8 mouse cellular contexts compared by ENCODE assay signal in genomic region chr9:53247516-53247915, GRCm38 (mm10). TPM values are rescaled to one million over a fixed set of nuclear protein-coding genes. Genes with fewer than 3 reads are reported as not detected.
DNase-seq lines count a peak whose midpoint lies in the region; ATAC-seq and TF ChIP-seq lines count a peak whose summit lies in the region.

No protein-coding gene starts in this region.

- peak overlapping the region; percentile 84 for H3K27ac ChIP-seq in gastrocnemius, adult 2 months
- H3K27ac ChIP-seq in embryonic facial prominence, embryonic 13.5 days: peak overlapping the region; percentile 22; the same call in 1 of the 2 replicates
- no peak overlapping the region for H3K27ac ChIP-seq in intestine, embryonic 16.5 days (ENCODE audit: low read length)
- H3K27ac ChIP-seq in midbrain, postnatal 0 days (ENCODE audit: low read depth, low read length): no peak overlapping the region

- H3K4me2 ChIP-seq in embryonic facial prominence, embryonic 13.5 days: peak overlapping the region; percentile 86
- H3K4me2 ChIP-seq in intestine, embryonic 16.5 days (ENCODE audit: low read depth, low read length): peak overlapping the region; percentile 87
- peak overlapping the region; percentile 95 for H3K4me2 ChIP-seq in midbrain, postnatal 0 days (ENCODE audit: low read depth, low read length, poor library complexity, severe bottlenecking)

- no peak for DNase-seq in gastrocnemius, adult 2 months
- DNase-seq in gastrocnemius, adult 8-10 months (ENCODE audit: low spot score in 2 of 2): no peak
- DNase-seq in 416B (ENCODE audit: low read depth): peak; percentile 41
- DNase-seq in midbrain, postnatal 0 days (ENCODE audit: low spot score): peak; percentile 5
- no peak for DNase-seq in right cerebral cortex, postnatal 4 days
- DNase-seq in gastrocnemius, postnatal 36 days: no peak

- intact Hi-C loops in gastrocnemius, adult 2 months (cut with DNase I): loop anchor here (5.0 to 10.0 kb wide), 2 partner anchors 290 to 417 kb away; partner anchors contain the start of genes Atm and Npat
- intact Hi-C loops in gastrocnemius, postnatal 36 days (cut with DNase I): no loop called here

- no peaks in the 10 kb centered on the region for H3K27me3 ChIP-seq in embryonic facial prominence, embryonic 13.5 days
- no peaks in the 10 kb centered on the region for H3K27me3 ChIP-seq in intestine, embryonic 16.5 days (replicated peaks; ENCODE audit: control insufficient read depth, insufficient read depth, low read length)
- H3K27me3 ChIP-seq in midbrain, postnatal 0 days (ENCODE audit: insufficient read depth, low read length): no peaks in the 10 kb centered on the region

- TF ChIP-seq CTCF in gastrocnemius, adult 2 months (IDR thresholded peaks at IDR 0.05): no peak
- TF ChIP-seq CTCF in midbrain, postnatal 0 days (IDR thresholded peaks at IDR 0.05): no peak

- under 1% methylated on average over 23 of the region's 23 CpGs for WGBS in embryonic facial prominence, embryonic 13.5 days
- under 1% methylated on average over 23 of the region's 23 CpGs for WGBS in intestine, embryonic 16.5 days
- WGBS in midbrain, postnatal 0 days: 2% methylated on average over 23 of the region's 23 CpGs

- H3K9ac ChIP-seq in embryonic facial prominence, embryonic 13.5 days: peak overlapping the region; percentile 86
- peak overlapping the region; percentile 82 for H3K9ac ChIP-seq in intestine, embryonic 16.5 days (ENCODE audit: low read depth, low read length)
- peak overlapping the region; percentile 74 for H3K9ac ChIP-seq in midbrain, postnatal 0 days (replicated peaks; ENCODE audit: low read length, poor library complexity, severe bottlenecking)

- H3K4me3 ChIP-seq in gastrocnemius, adult 2 months: peak overlapping the region; percentile 98
- peak overlapping the region; percentile 83 for H3K4me3 ChIP-seq in embryonic facial prominence, embryonic 13.5 days
- peak overlapping the region; percentile 94 for H3K4me3 ChIP-seq in intestine, embryonic 16.5 days (ENCODE audit: low read length)
- peak overlapping the region; percentile 87 for H3K4me3 ChIP-seq in midbrain, postnatal 0 days (ENCODE audit: low read depth, low read length)

- ATAC-seq in embryonic facial prominence, embryonic 13.5 days (ENCODE audit: insufficient number of reproducible peaks, insufficient read depth, low FRiP score, low TSS enrichment, low read depth): peak; percentile 11; the same call in 1 of the 2 replicates
- ATAC-seq in intestine, embryonic 16.5 days: peak; percentile 60
- peak; percentile 56 for ATAC-seq in midbrain, postnatal 0 days (ENCODE audit: low FRiP score)

- no peaks in the 10 kb centered on the region for H3K36me3 ChIP-seq in embryonic facial prominence, embryonic 13.5 days
- H3K36me3 ChIP-seq in intestine, embryonic 16.5 days (ENCODE audit: control insufficient read depth, insufficient read depth, low read length): no peaks in the 10 kb centered on the region
- H3K36me3 ChIP-seq in midbrain, postnatal 0 days (ENCODE audit: insufficient read depth, low read length): no peaks in the 10 kb centered on the region

- peaks cover 10% of the 10 kb centered on the region for H3K4me1 ChIP-seq in embryonic facial prominence, embryonic 13.5 days
- H3K4me1 ChIP-seq in intestine, embryonic 16.5 days (ENCODE audit: control insufficient read depth, insufficient read depth, low read length): peaks cover 8% of the 10 kb centered on the region
- H3K4me1 ChIP-seq in midbrain, postnatal 0 days (ENCODE audit: insufficient read depth, low read length): peaks cover 8% of the 10 kb centered on the region

- H3K9me3 ChIP-seq in embryonic facial prominence, embryonic 13.5 days: no peaks in the 10 kb centered on the region
- H3K9me3 ChIP-seq in intestine, embryonic 16.5 days (ENCODE audit: control insufficient read depth, low read length): no peaks in the 10 kb centered on the region
- H3K9me3 ChIP-seq in midbrain, postnatal 0 days (ENCODE audit: low read length): no peaks in the 10 kb centered on the region

RNA-seq across cellular contexts. Expression of gene Ddx10, which starts 0.3 kb away (rescaled TPM):
- total RNA-seq in gastrocnemius, adult 2 months (2021): 10 to 100 TPM in 1 of 2 experiments, 1 to 10 TPM in 1; 9.9 to 10.7 TPM
- total RNA-seq in gastrocnemius, adult 8-10 months (2022): 10 to 100 TPM in 2 of 4 experiments, 1 to 10 TPM in 2; 7.9 to 11.7 (median 9.2) TPM
- polyA plus RNA-seq in embryonic facial prominence, embryonic 13.5 days (2015; fragmentation: Nextera tagmentation; extraction: Ambion mirVana): 28.4 and 28.7 TPM in 2 replicates
- polyA plus RNA-seq in intestine, embryonic 16.5 days (2015; fragmentation: Nextera tagmentation; extraction: Ambion mirVana): 23.2 and 24.2 TPM in 2 replicates
- 10.0 and 10.9 TPM in 2 replicates for total RNA-seq in midbrain, postnatal 0 days (2014; rRNA removed)
- polyA plus RNA-seq in midbrain, postnatal 0 days (2015; fragmentation: Nextera tagmentation; extraction: Ambion mirVana): 18.2 and 19.3 TPM in 2 replicates
- total RNA-seq in gastrocnemius, postnatal 36 days (2021): 10 to 100 TPM in 1 of 2 experiments, 1 to 10 TPM in 1; 7.7 to 10.6 TPM

RNA-seq across cellular contexts. Expression of gene Exph5, which starts 54.0 kb away (rescaled TPM):
- 1 to 10 TPM in 1 of 2 experiments, under 1 TPM in 1; 0.67 to 1.6 TPM for total RNA-seq in gastrocnemius, adult 2 months (2021)
- total RNA-seq in gastrocnemius, adult 8-10 months (2022): 1 to 10 TPM; 1.9 to 4.1 (median 2.8) TPM
- 1.5 and 1.6 TPM in 2 replicates for polyA plus RNA-seq in embryonic facial prominence, embryonic 13.5 days (2015; fragmentation: Nextera tagmentation; extraction: Ambion mirVana)
- polyA plus RNA-seq in intestine, embryonic 16.5 days (2015; fragmentation: Nextera tagmentation; extraction: Ambion mirVana): 2.8 and 3.6 TPM in 2 replicates
- total RNA-seq in midbrain, postnatal 0 days (2014; rRNA removed): 1.1 and 1.3 TPM in 2 replicates
- 0.16 and 0.20 TPM in 2 replicates for polyA plus RNA-seq in midbrain, postnatal 0 days (2015; fragmentation: Nextera tagmentation; extraction: Ambion mirVana)
- total RNA-seq in gastrocnemius, postnatal 36 days (2021): 1 to 10 TPM in 1 of 2 experiments, under 1 TPM in 1; 0.42 to 1.6 TPM

Comparison
In these comparisons a context has a peak if more than half of its experiments do, and no peak if none do; other contexts are left out.
1. DNase-seq: peak in 416B (single experiment) and midbrain, postnatal 0 days (single experiment); none in gastrocnemius, adult 2 months (single experiment), gastrocnemius, adult 8-10 months (0 of 2), right cerebral cortex, postnatal 4 days (single experiment) and gastrocnemius, postnatal 36 days (0 of 2).
2. H3K27ac ChIP-seq: peak in gastrocnemius, adult 2 months (single experiment) and embryonic facial prominence, embryonic 13.5 days (single experiment); none in intestine, embryonic 16.5 days (single experiment) and midbrain, postnatal 0 days (single experiment).
3. Peak in every context shown above with its lines, with median percentiles within 50 percentile points of each other: H3K4me3 ChIP-seq, ATAC-seq, H3K4me2 ChIP-seq and H3K9ac ChIP-seq.